Mouse (Mus musculus) adrenal gland, postnatal 14 days (tissue): ENCODE measurements at regions not wholly inside any gene's neighbourhood (a gene's known extent, or its start where the extent isn't known, plus 50 kb on each side); places are given as distances from the start of the nearest gene placed in this dataset.

Experiments
- DNase-seq: peaks from one replicate; pipeline ENCODE4 v3.0.0; 2021; ENCODE audit warnings: mixed read lengths

GRCm38 (mm10) chr13:44141181-44141580 is 356.6 kb downstream of the Cd83 start:
- DNase-seq = no peak

- DNase-seq = no peak
Observed at GRCm38 (mm10) chr13:44145441-44145840, 360.9 kb downstream of the Cd83 start.

- DNase-seq = no peak
Observed at GRCm38 (mm10) chr13:44147841-44148240, 363.3 kb downstream of the Cd83 start.

GRCm38 (mm10) chr13:44149499-44149898 is 364.9 kb downstream of the Cd83 start:
- no peak for DNase-seq

- DNase-seq = no peak
Observed at GRCm38 (mm10) chr13:44151526-44151925, 367.0 kb downstream of the Cd83 start.

- DNase-seq = no peak
Observed at GRCm38 (mm10) chr13:44152806-44153613, 368.4 kb downstream of the Cd83 start.

- no peak for DNase-seq
Observed at GRCm38 (mm10) chr13:44153784-44154183, 369.2 kb downstream of the Cd83 start.

GRCm38 (mm10) chr13:44155956-44156355 is 371.4 kb downstream of the Cd83 start:
- DNase-seq = no peak

- no peak for DNase-seq
Observed at GRCm38 (mm10) chr13:44156546-44156945, 372.0 kb downstream of the Cd83 start.

GRCm38 (mm10) chr13:44157236-44157635 is 372.7 kb downstream of the Cd83 start:
- no peak for DNase-seq

GRCm38 (mm10) chr13:44158364-44158763 is 373.8 kb downstream of the Cd83 start:
- no peak for DNase-seq

- DNase-seq = no peak
Observed at GRCm38 (mm10) chr13:44159346-44159745, 374.8 kb downstream of the Cd83 start.

- DNase-seq = no peak
Observed at GRCm38 (mm10) chr13:44164746-44165145, 380.2 kb downstream of the Cd83 start.

- no peak for DNase-seq
Observed at GRCm38 (mm10) chr13:44167186-44167585, 382.6 kb downstream of the Cd83 start.

- no peak for DNase-seq
Observed at GRCm38 (mm10) chr13:44168186-44168585, 383.6 kb downstream of the Cd83 start.

- no peak for DNase-seq
Observed at GRCm38 (mm10) chr13:44171639-44172038, 387.1 kb downstream of the Cd83 start.

- DNase-seq = no peak
Observed at GRCm38 (mm10) chr13:44172701-44173100, 388.1 kb downstream of the Cd83 start.

- DNase-seq = no peak
Observed at GRCm38 (mm10) chr13:44174236-44174635, 389.7 kb downstream of the Cd83 start.

- DNase-seq = no peak
Observed at GRCm38 (mm10) chr13:44175300-44176036, 390.9 kb downstream of the Cd83 start.

- no peak for DNase-seq
Observed at GRCm38 (mm10) chr13:44176121-44176520, 391.5 kb downstream of the Cd83 start.

- no peak for DNase-seq
Observed at GRCm38 (mm10) chr13:44178006-44178405, 393.4 kb downstream of the Cd83 start.

- DNase-seq = no peak
Observed at GRCm38 (mm10) chr13:44180384-44180783, 395.8 kb downstream of the Cd83 start.

- peak; percentile 26 for DNase-seq
Observed at GRCm38 (mm10) chr13:44182544-44183191, 398.1 kb downstream of the Cd83 start.
